Comparison of ENCODE assay signal across 8 mouse cellular contexts in the genomic region with DNA sequence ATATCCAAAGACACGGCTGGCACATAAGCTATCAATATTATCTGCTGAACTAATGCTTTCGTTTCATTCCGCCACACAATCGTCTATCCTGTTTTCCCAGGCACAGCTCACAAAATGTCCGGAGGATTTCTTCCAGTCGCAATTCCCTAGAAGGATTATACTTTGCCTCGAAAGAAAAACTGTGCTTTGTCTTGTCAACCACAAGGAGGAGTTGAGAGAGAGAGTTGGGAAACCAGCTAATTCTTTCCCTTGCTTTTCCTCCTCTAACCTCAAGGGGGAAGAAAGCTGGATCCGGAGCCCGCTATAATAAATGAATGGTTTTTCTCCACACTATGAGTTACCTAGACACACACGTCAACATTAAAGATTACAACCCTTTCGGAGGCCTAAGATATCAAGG. TPM values are rescaled to one million over a fixed set of nuclear protein-coding genes. Genes with fewer than 3 reads are reported as not detected.
A peak's percentile ranks its signal among the peaks of the same experiment; 100 is the strongest.
DNase-seq lines count a peak whose midpoint lies in the region; ATAC-seq and TF ChIP-seq lines count a peak whose summit lies in the region.

No protein-coding gene starts in this region.

- DNase-seq in 416B (ENCODE audit: low read depth), result peak; percentile 91
- peak; percentile 86 for DNase-seq in Muller cell, postnatal 12 days (ENCODE audit: inconsistent ontology term)
- DNase-seq in heart, embryonic 10.5 days (ENCODE audit: low spot score), result peak; percentile 78
- DNase-seq in kidney, adult 9 months, result peak; percentile 67
- DNase-seq in neural tube, embryonic 11.5 days (ENCODE audit: low spot score), result peak; percentile 61
- no peak for DNase-seq in spleen, postnatal 14 days (ENCODE audit: low spot score in 2 of 2)

- H3K4me2 ChIP-seq in liver, embryonic 15.5 days, result peak overlapping the region; percentile 83
- peak overlapping the region; percentile 99 for H3K4me2 ChIP-seq in neural tube, embryonic 11.5 days (ENCODE audit: low read depth)

- H3K4me3 ChIP-seq in cortical plate, adult 2 months (ENCODE audit: insufficient read depth, low read length), result peak overlapping the region; percentile 71
- H3K4me3 ChIP-seq in heart, embryonic 10.5 days, result peak overlapping the region; percentile 78
- H3K4me3 ChIP-seq in liver, embryonic 15.5 days (replicated peaks), result peak overlapping the region; percentile 69
- peak overlapping the region; percentile 87 for H3K4me3 ChIP-seq in neural tube, embryonic 11.5 days (ENCODE audit: low read depth, low read length)

- H3K27me3 ChIP-seq in heart, embryonic 10.5 days (ENCODE audit: insufficient read depth, poor library complexity, severe bottlenecking), result no peaks in the 10 kb centered on the region
- peaks cover 30% of the 10 kb centered on the region for H3K27me3 ChIP-seq in liver, embryonic 15.5 days
- H3K27me3 ChIP-seq in neural tube, embryonic 11.5 days (ENCODE audit: control insufficient read depth, insufficient read depth, low read length), result no peaks in the 10 kb centered on the region

- H3K9me3 ChIP-seq in heart, embryonic 10.5 days, result no peaks in the 10 kb centered on the region
- H3K9me3 ChIP-seq in liver, embryonic 15.5 days (replicated peaks), result no peaks in the 10 kb centered on the region
- no peaks in the 10 kb centered on the region for H3K9me3 ChIP-seq in neural tube, embryonic 11.5 days (ENCODE audit: control insufficient read depth, low read length)

- peak; percentile 52 for TF ChIP-seq CTCF in cortical plate, adult 2 months (IDR thresholded peaks at IDR 0.05; ENCODE audit: extremely low read depth, insufficient read depth, low read length)

- 4% methylated on average over 11 of the region's 11 CpGs for WGBS in heart, embryonic 10.5 days
- 3% methylated on average over 11 of the region's 11 CpGs for WGBS in liver, embryonic 15.5 days (ENCODE audit: insufficient replicate concordance)
- 4% methylated on average over 11 of the region's 11 CpGs for WGBS in neural tube, embryonic 11.5 days

- H3K4me1 ChIP-seq in cortical plate, adult 2 months (ENCODE audit: control insufficient read depth, insufficient read depth, low read length), result peaks cover 1% of the 10 kb centered on the region
- peaks cover 14% of the 10 kb centered on the region for H3K4me1 ChIP-seq in heart, embryonic 10.5 days
- H3K4me1 ChIP-seq in liver, embryonic 15.5 days (replicated peaks), result peaks cover 12% of the 10 kb centered on the region
- no peaks in the 10 kb centered on the region for H3K4me1 ChIP-seq in neural tube, embryonic 11.5 days (ENCODE audit: control insufficient read depth, insufficient read depth, low read length)

- no peak overlapping the region for H3K9ac ChIP-seq in liver, embryonic 15.5 days
- peak overlapping the region; percentile 26; the same call in 1 of the 2 replicates for H3K9ac ChIP-seq in neural tube, embryonic 11.5 days (ENCODE audit: low read length)

- no peak for TF ChIP-seq POLR2A in cortical plate, adult 2 months (IDR thresholded peaks at IDR 0.05; ENCODE audit: extremely low read depth, insufficient read depth, low read length)

- H3K27ac ChIP-seq in cortical plate, adult 2 months (ENCODE audit: insufficient read depth, low read length), result no peak overlapping the region
- H3K27ac ChIP-seq in heart, embryonic 10.5 days, result no peak overlapping the region
- H3K27ac ChIP-seq in liver, embryonic 15.5 days (replicated peaks), result no peak overlapping the region
- H3K27ac ChIP-seq in neural tube, embryonic 11.5 days (ENCODE audit: low read depth, low read length), result no peak overlapping the region

- H3K36me3 ChIP-seq in heart, embryonic 10.5 days, result no peaks in the 10 kb centered on the region
- no peaks in the 10 kb centered on the region for H3K36me3 ChIP-seq in liver, embryonic 15.5 days (replicated peaks)
- H3K36me3 ChIP-seq in neural tube, embryonic 11.5 days (ENCODE audit: control insufficient read depth, insufficient read depth, low read length), result no peaks in the 10 kb centered on the region

- no peak for ATAC-seq in liver, embryonic 15.5 days (ENCODE audit: insufficient read depth)
- no peak for ATAC-seq in neural tube, embryonic 11.5 days (ENCODE audit: insufficient read depth, low FRiP score, low TSS enrichment)

RNA-seq across cellular contexts. Expression of a gene that starts 1.2 kb away (rescaled TPM):
- 10.7 and 13.6 TPM in 2 replicates for polyA plus RNA-seq in cortical plate, adult 2 months (2012; rRNA removed)
- polyA plus RNA-seq in heart, embryonic 10.5 days (2016; fragmentation: Nextera tagmentation; extraction: Ambion mirVana), result 18.6 and 21.1 TPM in 2 replicates
- 6.9 TPM in 2 replicates for polyA plus RNA-seq in liver, embryonic 15.5 days (2015; fragmentation: Nextera tagmentation; extraction: Ambion mirVana)
- 31.7 and 34.2 TPM in 2 replicates for polyA plus RNA-seq in neural tube, embryonic 11.5 days (2014; fragmentation: Nextera tagmentation; extraction: Ambion mirVana)

RNA-seq across cellular contexts. Expression of a gene that starts 55.8 kb away (rescaled TPM):
- 20.6 and 23.6 TPM in 2 replicates for polyA plus RNA-seq in cortical plate, adult 2 months (2012; rRNA removed)
- 15.0 and 17.0 TPM in 2 replicates for polyA plus RNA-seq in heart, embryonic 10.5 days (2016; fragmentation: Nextera tagmentation; extraction: Ambion mirVana)
- 4.2 and 4.9 TPM in 2 replicates for polyA plus RNA-seq in liver, embryonic 15.5 days (2015; fragmentation: Nextera tagmentation; extraction: Ambion mirVana)
- 35.9 and 38.8 TPM in 2 replicates for polyA plus RNA-seq in neural tube, embryonic 11.5 days (2014; fragmentation: Nextera tagmentation; extraction: Ambion mirVana)

Comparison
In these comparisons a context has a peak if more than half of its experiments do, and no peak if none do; other contexts are left out.
1. DNase-seq: peak in 416B (single experiment), Muller cell, postnatal 12 days (single experiment), heart, embryonic 10.5 days (single experiment), kidney, adult 9 months (single experiment) and neural tube, embryonic 11.5 days (single experiment); none in spleen, postnatal 14 days (0 of 2).
2. Peak in every context shown above with its lines, with median percentiles within 50 percentile points of each other: H3K4me3 ChIP-seq.